Mouse (Mus musculus) lung, embryonic 15.5 days (tissue): ENCODE measurements around the gene Cenpm. TPM values are rescaled to one million over a fixed set of nuclear protein-coding genes. Genes with fewer than 3 reads are reported as not detected.

Source experiments
- ATAC-seq: fragments of 200-750 bp; cut with Nextera tagmentation; 2 replicates; pipeline ENCODE4 v1.8.0; 2017; ENCODE audit warnings: moderate number of reproducible peaks, borderline replicate concordance; ENCODE audit not compliant: low FRiP score, low TSS enrichment; ENCODE audit errors: extremely low read depth
- H3K27ac ChIP-seq: fragments of 300-500 bp; sonication (generic); 2 replicates; pipeline ENCODE4 v1.5.1; 2015; ENCODE audit warnings: moderate library complexity, mild to moderate bottlenecking, inconsistent platforms
- H3K27me3 ChIP-seq: fragments of 300-500 bp; sonication (generic); 2 replicates; pipeline ENCODE4 v1.6.1; 2015; ENCODE audit warnings: inconsistent platforms
- H3K36me3 ChIP-seq: fragments of 300-500 bp; sonication (generic); 2 replicates; pipeline ENCODE4 v1.6.1; 2015; ENCODE audit warnings: inconsistent platforms
- H3K4me1 ChIP-seq: fragments of 300-500 bp; sonication (generic); 2 replicates; pipeline ENCODE4 v1.6.1; 2015; ENCODE audit warnings: inconsistent platforms
- H3K4me2 ChIP-seq: fragments of 300-500 bp; sonication (generic); 2 replicates; pipeline ENCODE4 v1.6.1; 2015; ENCODE audit warnings: inconsistent platforms, mild to moderate bottlenecking, moderate library complexity
- H3K4me3 ChIP-seq: fragments of 300-500 bp; sonication (generic); 2 replicates; pipeline ENCODE4 v1.5.1; 2015; ENCODE audit warnings: mild to moderate bottlenecking, inconsistent platforms
- H3K9ac ChIP-seq: fragments of 300-500 bp; sonication (generic); 2 replicates; pipeline ENCODE4 v1.6.1; 2015; ENCODE audit warnings: inconsistent platforms
- H3K9me3 ChIP-seq: fragments of 300-500 bp; sonication (generic); 2 replicates; pipeline ENCODE4 v1.6.1; 2016; ENCODE audit warnings: inconsistent platforms
- WGBS: fragments of 180-500 bp; shearing (Covaris S2); methylation state at CpG from one replicate; pipeline ENCODE4 v1.1.7; 2015; 5-methylcytosine and 5-hydroxymethylcytosine counted together
- polyA plus RNA-seq: library from polyadenylated mRNA; unstranded; fragments of >200 nt; fragmentation: Nextera tagmentation; extraction: Ambion mirVana; gene quantifications from 2 replicates; pipeline ENCODE4 v1.2.1, GENCODE M21; 2015

The Cenpm gene
- polyA plus RNA-seq, 1 experiment from 2014 or later = 74.5 TPM

- no peaks in the 10 kb centered on the region for H3K9me3 ChIP-seq
- H3K9ac ChIP-seq = no peak overlapping the region
- ATAC-seq = peak; percentile 44; the same call in 1 of the 2 replicates
- no peaks in the 10 kb centered on the region; the same call in 1 of the 2 replicates for H3K4me1 ChIP-seq
- H3K27me3 ChIP-seq = no peaks in the 10 kb centered on the region
- H3K4me3 ChIP-seq = no peak overlapping the region
- no peak overlapping the region for H3K4me2 ChIP-seq
- no peak overlapping the region for H3K27ac ChIP-seq
- H3K36me3 ChIP-seq = peaks cover 4% of the 10 kb centered on the region; the same call in 1 of the 2 replicates
- 22% methylated on average over 5 of the region's 5 CpGs for WGBS
Observed at GRCm38 (mm10) chr15:82236565-82236964, 8.0 kb downstream of the Cenpm start.

DNA sequence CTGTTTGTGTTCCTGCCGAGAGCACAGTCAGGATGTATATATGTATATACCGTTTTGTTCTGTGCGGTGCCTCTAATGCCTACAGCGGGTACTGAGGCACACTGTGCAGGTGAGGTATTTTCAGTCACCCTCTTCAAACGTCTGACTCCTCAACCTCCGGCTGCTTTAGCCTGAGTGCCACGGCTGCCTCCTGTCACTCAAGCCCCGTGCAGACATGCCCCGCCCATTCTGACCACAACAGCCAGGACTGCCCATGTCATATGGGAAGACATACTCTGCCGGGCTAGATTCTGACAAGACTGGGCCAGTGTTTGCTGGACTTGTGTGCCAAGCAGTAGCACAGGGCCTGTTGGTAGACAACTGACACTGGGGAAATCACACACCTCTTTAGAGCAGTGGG is 8.9 kb downstream of the Cenpm start:
- ATAC-seq = no peak
- no peak overlapping the region for H3K9ac ChIP-seq

DNA sequence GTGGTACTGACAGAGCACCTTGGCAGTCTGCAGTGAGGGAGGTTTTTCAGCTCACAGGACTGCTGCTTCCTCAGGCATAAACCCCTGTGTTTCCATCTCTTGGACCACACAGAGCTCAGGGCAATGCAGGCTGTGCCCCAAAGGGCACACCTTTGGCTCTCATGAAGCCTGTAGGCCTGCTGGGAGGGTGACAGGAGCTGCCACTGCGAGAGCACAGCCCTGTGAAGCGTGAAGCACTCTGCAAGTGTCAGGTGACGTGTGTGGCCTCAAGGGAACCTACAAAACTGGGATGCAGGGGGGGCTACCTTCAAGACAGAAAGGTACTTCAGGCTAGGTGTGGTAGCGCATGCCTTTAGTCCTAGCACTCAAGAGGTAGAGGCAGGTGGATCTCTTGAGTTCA is 11.9 kb downstream of the Cenpm start:
- Histone ChIP-seq H3K4me1 (peaks cover 4% of the 10 kb centered on the region), H3K4me3 (no peak overlapping the region), H3K9me3 (no peaks in the 10 kb centered on the region), H3K27ac (no peak overlapping the region), H3K4me2 (no peak overlapping the region), H3K9ac (no peak overlapping the region), H3K36me3 (no peaks in the 10 kb centered on the region), H3K27me3 (no peaks in the 10 kb centered on the region)
- WGBS = 60% methylated on average over 4 of the region's 4 CpGs
- no peak for ATAC-seq

More for the DNA sequence above, 8.9 kb downstream of the Cenpm start:
- Histone ChIP-seq H3K27me3 (no peaks in the 10 kb centered on the region), H3K36me3 (peaks cover 4% of the 10 kb centered on the region; the same call in 1 of the 2 replicates), H3K4me2 (no peak overlapping the region), H3K4me1 (no peaks in the 10 kb centered on the region; the same call in 1 of the 2 replicates), H3K4me3 (no peak overlapping the region), H3K27ac (no peak overlapping the region), H3K9me3 (no peaks in the 10 kb centered on the region)
- WGBS = 53% methylated on average over 10 of the region's 10 CpGs

GRCm38 (mm10) chr15:82231591-82232378 is 12.8 kb downstream of the Cenpm start:
- peaks cover 4% of the 10 kb centered on the region for H3K4me1 ChIP-seq
- H3K9me3 ChIP-seq = no peaks in the 10 kb centered on the region
- no peak overlapping the region for H3K4me2 ChIP-seq
- H3K27ac ChIP-seq = no peak overlapping the region
- no peak overlapping the region for H3K9ac ChIP-seq
- ATAC-seq = no peak
- no peaks in the 10 kb centered on the region for H3K27me3 ChIP-seq
- no peaks in the 10 kb centered on the region for H3K36me3 ChIP-seq
- H3K4me3 ChIP-seq = no peak overlapping the region
- 63% methylated on average over 11 of the region's 11 CpGs for WGBS

DNA sequence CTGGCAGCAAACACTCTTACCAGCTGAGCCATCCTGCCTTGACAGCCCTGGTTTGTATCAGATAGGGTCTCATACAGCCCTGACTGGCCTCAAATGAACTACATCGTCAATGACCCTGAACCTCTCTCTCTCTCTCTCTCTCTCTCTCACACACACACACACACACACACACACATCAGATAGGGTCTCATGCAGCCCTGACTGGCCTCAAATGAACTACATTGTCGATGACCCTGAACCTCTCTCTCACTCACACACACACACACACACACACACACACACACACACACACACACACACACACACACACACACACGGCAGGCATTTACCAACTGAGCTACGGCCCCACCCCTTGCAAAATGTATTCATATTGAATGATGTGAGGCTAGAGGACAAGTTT is 13.4 kb downstream of the Cenpm start:
- WGBS = 74% methylated on average over 4 of the region's 4 CpGs
- Histone ChIP-seq H3K27me3 (no peaks in the 10 kb centered on the region), H3K4me3 (no peak overlapping the region), H3K4me2 (no peak overlapping the region), H3K27ac (no peak overlapping the region), H3K9me3 (no peaks in the 10 kb centered on the region), H3K36me3 (no peaks in the 10 kb centered on the region), H3K4me1 (peaks cover 4% of the 10 kb centered on the region), H3K9ac (no peak overlapping the region)
- ATAC-seq = peak; percentile 65; the same call in 1 of the 2 replicates

- H3K4me3 ChIP-seq = no peak overlapping the region
- H3K9ac ChIP-seq = no peak overlapping the region
- no peaks in the 10 kb centered on the region for H3K36me3 ChIP-seq
- 55% methylated on average over 6 of the region's 6 CpGs for WGBS
- H3K9me3 ChIP-seq = no peaks in the 10 kb centered on the region
- H3K4me1 ChIP-seq = peaks cover 4% of the 10 kb centered on the region; the same call in 1 of the 2 replicates
- no peak overlapping the region for H3K27ac ChIP-seq
- peaks cover 6% of the 10 kb centered on the region for H3K27me3 ChIP-seq
- no peak for ATAC-seq
- no peak overlapping the region for H3K4me2 ChIP-seq
Observed at GRCm38 (mm10) chr15:82230098-82230611, 14.4 kb downstream of the Cenpm start.

- no peak overlapping the region for H3K9ac ChIP-seq
- ATAC-seq = no peak
- H3K27me3 ChIP-seq = peaks cover 12% of the 10 kb centered on the region
- 33% methylated on average over 11 of the region's 11 CpGs for WGBS
- no peak overlapping the region for H3K4me2 ChIP-seq
- H3K4me3 ChIP-seq = no peak overlapping the region
- H3K27ac ChIP-seq = no peak overlapping the region
- H3K4me1 ChIP-seq = peaks cover 5% of the 10 kb centered on the region
- no peaks in the 10 kb centered on the region for H3K36me3 ChIP-seq
- no peaks in the 10 kb centered on the region for H3K9me3 ChIP-seq
Observed at GRCm38 (mm10) chr15:82229542-82230045, 15.0 kb downstream of the Cenpm start.

GRCm38 (mm10) chr15:82225769-82226168 is 18.8 kb downstream of the Cenpm start:
- Histone ChIP-seq H3K4me2 (no peak overlapping the region), H3K9ac (no peak overlapping the region), H3K27ac (no peak overlapping the region), H3K4me1 (peaks cover 15% of the 10 kb centered on the region), H3K9me3 (no peaks in the 10 kb centered on the region), H3K36me3 (no peaks in the 10 kb centered on the region), H3K27me3 (peaks cover 30% of the 10 kb centered on the region), H3K4me3 (no peak overlapping the region)
- ATAC-seq = no peak
- 78% methylated on average over 5 of the region's 5 CpGs for WGBS

DNA sequence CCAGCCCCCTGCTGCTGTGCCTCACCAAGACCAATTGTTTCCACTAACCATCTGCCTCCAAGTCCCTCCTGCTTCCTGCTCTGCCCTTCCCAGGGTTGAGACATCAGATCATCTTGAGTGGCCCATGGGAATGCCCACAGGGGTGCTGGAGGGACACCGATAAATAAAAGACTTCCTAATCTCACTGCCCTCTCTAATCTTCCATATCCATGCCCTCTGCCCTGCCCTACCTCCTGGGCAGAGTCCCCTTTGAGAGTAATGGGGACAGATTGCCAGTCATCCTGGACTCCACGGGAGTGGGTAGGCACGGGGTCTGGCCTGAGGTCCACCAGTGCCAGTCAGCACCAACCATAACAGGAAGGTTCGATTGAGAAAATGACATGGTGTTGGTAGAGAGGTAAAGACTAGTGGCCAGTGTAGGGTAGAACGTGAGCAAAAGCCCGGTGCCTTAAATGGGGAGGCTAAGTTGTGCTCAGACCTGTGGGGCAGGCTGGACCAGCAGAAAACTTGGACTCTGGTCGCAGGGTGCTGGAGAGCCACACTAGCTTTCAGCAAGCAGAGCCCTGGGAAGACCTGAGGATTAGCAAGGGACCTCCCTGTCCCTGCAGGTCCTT is 19.8 kb downstream of the Cenpm start:
- H3K9me3 ChIP-seq = no peaks in the 10 kb centered on the region
- no peak overlapping the region for H3K27ac ChIP-seq
- ATAC-seq = peak; percentile 35; the same call in 1 of the 2 replicates
- peaks cover 14% of the 10 kb centered on the region for H3K4me1 ChIP-seq
- H3K4me3 ChIP-seq = no peak overlapping the region; the same call in 1 of the 2 replicates
- peak overlapping the region; percentile 58 for H3K4me2 ChIP-seq
- 35% methylated on average over 7 of the region's 7 CpGs for WGBS
- no peaks in the 10 kb centered on the region for H3K36me3 ChIP-seq
- no peak overlapping the region for H3K9ac ChIP-seq
- H3K27me3 ChIP-seq = peaks cover 30% of the 10 kb centered on the region

GRCm38 (mm10) chr15:82223657-82224601 is 20.6 kb downstream of the Cenpm start, which contains the start of gene Tnfrsf13c:
TSS of gene Tnfrsf13c (minus strand) at chr15:82224369.
- Histone ChIP-seq H3K9ac (no peak within 1 kb of the TSS; the same call in 1 of the 2 replicates), H3K27ac (no peak within 1 kb of the TSS), H3K4me2 (peak within 1 kb of the TSS; percentile 58), H3K9me3 (no peaks in the 10 kb centered on the region), H3K4me3 (peak within 1 kb of the TSS; percentile 31), H3K36me3 (no peaks in the 10 kb centered on the region), H3K4me1 (peaks cover 10% of the 10 kb centered on the region), H3K27me3 (peaks cover 36% of the 10 kb centered on the region)
- ATAC-seq = peak; percentile 51; the same call in 1 of the 2 replicates
- under 1% methylated on average over 44 of the region's 44 CpGs for WGBS

DNA sequence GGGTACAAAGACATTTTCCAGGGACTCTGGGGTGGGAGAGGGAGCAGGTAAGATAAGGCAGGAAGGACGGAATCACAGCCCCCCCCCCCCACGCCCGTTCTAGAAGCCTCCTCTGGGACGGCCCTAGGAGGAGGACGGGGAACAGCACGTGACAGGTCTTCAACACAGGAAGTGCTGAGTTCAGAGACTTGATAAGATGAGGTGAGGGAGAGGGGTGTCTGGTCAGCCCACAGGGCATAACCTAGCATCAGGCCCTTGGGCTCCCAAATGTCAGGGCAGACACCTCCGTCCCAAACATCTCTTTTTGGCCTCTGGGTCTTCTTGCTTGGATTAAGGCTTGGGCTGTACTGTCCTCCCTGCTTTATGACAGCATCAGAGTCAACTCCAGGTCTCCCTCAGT is 21.3 kb downstream of the Cenpm start:
- H3K27ac ChIP-seq = no peak overlapping the region
- H3K36me3 ChIP-seq = no peaks in the 10 kb centered on the region
- H3K27me3 ChIP-seq = peaks cover 40% of the 10 kb centered on the region
- peaks cover 10% of the 10 kb centered on the region for H3K4me1 ChIP-seq
- no peaks in the 10 kb centered on the region for H3K9me3 ChIP-seq
- H3K4me2 ChIP-seq = no peak overlapping the region; the same call in 1 of the 2 replicates
- H3K4me3 ChIP-seq = no peak overlapping the region
- no peak overlapping the region for H3K9ac ChIP-seq
- WGBS = 19% methylated on average over 7 of the region's 7 CpGs
- 0 out of 2 replicates have a peak, but pooled peaks have one; percentile 12 for ATAC-seq
